Mouse (Mus musculus): ENCODE results near the gene Abca6.

DNA sequence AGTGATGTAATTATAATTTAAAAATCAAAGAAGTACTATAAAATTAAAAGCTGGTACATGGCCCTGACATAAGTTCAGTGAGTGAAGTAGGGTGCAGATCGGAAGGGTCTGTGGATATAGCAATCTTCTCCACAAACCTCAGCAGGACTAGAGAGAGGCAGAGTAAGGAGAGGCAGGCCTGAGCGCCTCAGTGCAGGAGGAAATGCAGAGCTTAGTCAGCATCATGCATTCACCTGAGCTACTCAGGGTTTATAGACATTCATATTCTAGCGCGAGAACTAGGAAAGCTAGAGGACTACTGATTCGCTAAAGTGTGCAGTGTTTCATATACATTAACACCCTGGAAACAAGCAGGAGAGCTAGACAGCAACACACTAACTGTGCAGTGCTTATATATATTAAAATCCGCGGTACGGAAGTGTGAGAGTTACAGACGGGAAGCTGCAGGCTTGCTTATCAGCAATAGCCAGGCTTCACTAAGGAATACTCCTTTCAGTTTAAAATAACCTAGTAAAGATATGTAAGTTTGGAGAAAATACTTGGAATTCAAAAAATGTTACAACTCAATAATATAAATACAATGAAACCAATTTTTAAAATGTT is 32.7 kb upstream of the Abca6 start:
- no peak for TF ChIP-seq TAL1 (IDR thresholded peaks at IDR 0.05; ENCODE audit: low read length)
- TF ChIP-seq GATA1 (IDR thresholded peaks at IDR 0.05; ENCODE audit: low read length), result no peak

Measured in erythroblast, embryonic 14.5 days (primary cell).